Mouse (Mus musculus) left cerebral cortex, adult 2 months (tissue): ENCODE data around the gene Bloc1s3. TPM values are rescaled to one million over a fixed set of nuclear protein-coding genes. Genes with fewer than 3 reads are reported as not detected.

ENCODE experiments used
- DNase-seq, 2 experiments: peaks; one replicate each; pipeline ENCODE4 v3.0.0; 2021 to 2022; ENCODE audit warnings: low spot score in 2 of 2, mixed read lengths in 1 of 2; ENCODE audit errors: extremely low spot score in 1 of 2
- H3K27ac ChIP-seq: fragments of 200-600 bp; 2 replicates; pipeline ENCODE4 v1.8.1; 2022
- H3K4me3 ChIP-seq: fragments of 200-600 bp; 2 replicates; pipeline ENCODE4 v1.8.1; 2022
- CTCF ChIP-seq: fragments of 200-600 bp; IDR thresholded peaks from 2 replicates; pipeline ENCODE4 v1.8.1; 2022; ENCODE audit warnings: antibody characterized with exemption, mild to moderate bottlenecking, moderate library complexity
- intact Hi-C: fragments of 180-260 bp; cut with DNase I; formaldehyde crosslinking; loops from one replicate; pipeline ENCODE4 v1.15.1; 2025
- long read RNA-seq, 2 experiments: library from polyadenylated mRNA; stranded (forward); transcript quantifications; one replicate each; pipeline ENCODE4 v2.0.0; 2021; ENCODE audit warnings: borderline mapping rate in 2 of 2
- total RNA-seq, 2 experiments: library from RNA; stranded (reverse); gene quantifications; 2 replicates each; pipeline ENCODE4 v1.2.3; 2021

The Bloc1s3 gene
- total RNA-seq: 1 to 10 TPM; 6.7 to 7.9 TPM
- long read RNA-seq, experiment 1, transcript Bloc1s3-201 (2 exons, 3,188 nt): major isoform, 6 of 8 reads
- long read RNA-seq, experiment 1, partial matches to known transcripts: 0 of 8 reads
- long read RNA-seq, experiment 1, other reads (novel, unspliced or antisense): 2 of 8 reads
- long read RNA-seq, experiment 2, partial matches to known transcripts: 0 of 5 reads
- long read RNA-seq, experiment 2, other reads (novel, unspliced or antisense): 1 of 5 reads

- intact Hi-C loops: loop anchor here (5.0 kb wide), 1 partner anchor 54 kb away; the partner anchor contains the start of gene Ppp1r37
- DNase-seq: peak; percentile 89 to 93
- no peak; the same call in 1 of the 2 replicates for TF ChIP-seq CTCF
- Histone ChIP-seq H3K4me3 (peak within 1 kb of the TSS; percentile 65), H3K27ac (peak within 1 kb of the TSS; percentile 90)
These were observed at the start of gene Bloc1s3, which contains the start of gene Trappc6a for GRCm38 (mm10) chr7:19508150-19508923. TSS of gene Bloc1s3 (minus strand) at chr7:19508367. TSS of gene Trappc6a (plus strand) at chr7:19508395.

DNA sequence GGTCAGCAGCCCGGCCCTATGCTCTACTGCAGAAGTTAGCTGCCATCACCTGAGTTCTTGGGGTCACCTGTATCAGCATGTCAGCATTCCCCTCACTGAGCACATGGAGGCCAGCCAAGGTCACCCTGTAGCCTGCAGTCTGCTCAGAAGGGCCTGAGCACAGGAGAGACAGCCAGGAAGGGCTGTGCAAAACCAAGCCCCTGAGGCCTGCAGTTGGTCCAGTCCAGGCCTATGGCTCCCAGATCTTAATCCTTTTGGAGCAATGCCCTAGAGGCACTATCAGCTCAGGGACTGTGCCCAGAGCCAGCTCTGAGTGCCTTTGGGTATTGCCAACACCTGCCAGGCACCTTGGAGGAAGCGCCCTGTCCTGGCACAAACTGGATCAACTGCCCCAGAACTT is 48.9 kb upstream of the Bloc1s3 start:
- TF ChIP-seq CTCF: no peak
- intact Hi-C loops: no loop called here
- H3K4me3 ChIP-seq: no peak overlapping the region
- no peak for DNase-seq
- peak overlapping the region; percentile 24; the same call in 1 of the 2 replicates for H3K27ac ChIP-seq

GRCm38 (mm10) chr7:19554168-19554567 is 46.0 kb upstream of the Bloc1s3 start:
- peak; percentile 56 to 58 for DNase-seq
- Histone ChIP-seq H3K4me3 (no peak overlapping the region), H3K27ac (peak overlapping the region; percentile 88)
- intact Hi-C loops: no loop called here
- TF ChIP-seq CTCF: no peak

DNA sequence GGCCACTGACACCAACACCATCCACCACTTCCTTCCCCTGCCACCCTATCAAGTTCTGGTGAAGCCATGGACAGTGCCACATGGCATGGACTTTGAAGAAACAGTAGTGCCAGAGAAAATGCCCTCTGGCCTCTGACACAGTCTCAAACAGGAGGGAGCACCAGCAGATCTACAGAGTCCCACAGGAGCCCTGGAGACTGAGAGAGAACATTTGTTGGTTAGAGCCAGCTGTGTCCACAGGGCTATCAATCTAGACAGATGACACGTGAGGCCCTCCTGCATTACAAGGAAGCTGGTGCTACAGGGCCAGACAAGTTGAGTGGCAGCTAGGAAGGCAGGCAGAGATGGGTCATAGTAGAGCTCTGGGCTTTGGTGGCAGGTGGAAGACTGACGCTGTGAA is 44.3 kb upstream of the Bloc1s3 start:
- Histone ChIP-seq H3K27ac (no peak overlapping the region), H3K4me3 (no peak overlapping the region)
- DNase-seq: no peak
- TF ChIP-seq CTCF: no peak
- intact Hi-C loops: no loop called here

- H3K27ac ChIP-seq: no peak overlapping the region
- no peak for TF ChIP-seq CTCF
- H3K4me3 ChIP-seq: no peak overlapping the region
- intact Hi-C loops: no loop called here
- DNase-seq: no peak
These were observed 43.5 kb upstream of the Bloc1s3 start for GRCm38 (mm10) chr7:19551634-19552033.

- H3K27ac ChIP-seq: no peak overlapping the region
- intact Hi-C loops: no loop called here
- H3K4me3 ChIP-seq: no peak overlapping the region
- no peak for DNase-seq
- no peak for TF ChIP-seq CTCF
These were observed 41.2 kb upstream of the Bloc1s3 start for GRCm38 (mm10) chr7:19549394-19549793.

GRCm38 (mm10) chr7:19547344-19547969 is 39.3 kb upstream of the Bloc1s3 start:
- intact Hi-C loops: no loop called here
- no peak for DNase-seq
- Histone ChIP-seq H3K27ac (no peak overlapping the region), H3K4me3 (no peak overlapping the region)
- TF ChIP-seq CTCF: no peak

- intact Hi-C loops: no loop called here
- TF ChIP-seq CTCF: no peak
These were observed 37.8 kb upstream of the Bloc1s3 start for GRCm38 (mm10) chr7:19546007-19546406.

DNA sequence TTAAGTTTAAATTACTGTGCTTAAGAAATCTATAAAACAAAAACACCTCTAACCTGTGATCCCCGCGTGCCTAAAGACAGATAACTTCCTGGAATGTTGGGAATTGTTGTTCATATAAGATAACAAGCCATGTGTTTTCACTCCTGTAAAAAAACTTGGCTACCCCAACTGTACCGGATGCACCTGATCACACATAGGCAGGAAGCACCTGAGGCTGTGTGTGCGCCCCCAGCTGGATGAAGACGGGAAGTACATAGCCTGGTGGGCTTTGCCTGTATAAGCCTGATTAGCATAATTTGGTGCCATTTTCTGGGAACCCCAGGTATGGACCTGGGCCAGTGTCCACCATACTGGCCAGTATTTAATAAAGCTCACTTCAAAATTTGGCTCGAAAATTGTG is 35.4 kb upstream of the Bloc1s3 start:
- peak; percentile 52 for TF ChIP-seq CTCF
- no peak for DNase-seq
- no peak overlapping the region for H3K4me3 ChIP-seq
- intact Hi-C loops: no loop called here
- H3K27ac ChIP-seq: no peak overlapping the region

More at GRCm38 (mm10) chr7:19546007-19546406, 37.8 kb upstream of the Bloc1s3 start:
- DNase-seq: no peak
- no peak overlapping the region for H3K4me3 ChIP-seq
- no peak overlapping the region for H3K27ac ChIP-seq

GRCm38 (mm10) chr7:19542155-19542691 is 34.1 kb upstream of the Bloc1s3 start:
- Histone ChIP-seq H3K4me3 (no peak overlapping the region), H3K27ac (no peak overlapping the region)
- TF ChIP-seq CTCF: no peak
- no peak for DNase-seq
- intact Hi-C loops: no loop called here

GRCm38 (mm10) chr7:19541681-19542154 is 33.6 kb upstream of the Bloc1s3 start:
- no peak for DNase-seq
- TF ChIP-seq CTCF: no peak
- no peak overlapping the region for H3K27ac ChIP-seq
- H3K4me3 ChIP-seq: no peak overlapping the region
- intact Hi-C loops: no loop called here
